ENCODE assay signal across 24 mouse cellular contexts in the genomic region with DNA sequence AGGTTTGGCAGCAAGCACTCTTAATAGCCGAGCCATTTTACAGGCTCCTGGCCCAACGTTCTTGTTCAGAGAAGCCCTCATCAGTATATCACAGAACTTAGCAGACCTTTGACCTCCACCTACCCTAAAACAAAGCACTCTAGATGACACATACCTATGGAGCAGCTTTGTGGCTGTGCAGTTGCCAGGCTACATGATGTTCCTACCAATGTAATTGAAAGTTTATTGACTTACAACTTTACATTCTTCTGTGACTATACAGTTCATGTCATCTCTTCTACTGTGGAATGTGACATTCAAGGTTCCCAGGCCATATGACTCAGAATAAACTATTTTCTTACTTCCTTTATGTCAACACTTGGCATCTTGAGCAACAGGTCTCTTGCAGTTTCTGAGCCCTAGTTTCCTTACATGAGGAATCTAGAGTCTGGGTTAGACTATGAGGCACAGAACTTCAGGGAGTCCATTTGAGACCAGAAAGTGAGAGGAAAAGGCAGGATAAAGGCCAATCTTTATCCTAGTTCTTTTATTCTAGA. TPM values are rescaled to one million over a fixed set of nuclear protein-coding genes. Genes with fewer than 3 reads are reported as not detected.
DNase-seq lines count a peak whose midpoint lies in the region; ATAC-seq and TF ChIP-seq lines count a peak whose summit lies in the region.
"Had no signal": no experiment of that assay in that cellular context is flagged by ENCODE, and none has a peak within 500 bp of the region (broad histone marks: within the 10 kb centered on the region; RNA-seq: fewer than 3 reads in every experiment).

No protein-coding gene starts in this region.

- no peaks in the 10 kb centered on the region for H3K4me1 ChIP-seq in lung, postnatal 0 days (ENCODE audit: insufficient read depth, low read depth, low read length)
- H3K4me1 ChIP-seq in brown adipose tissue, adult 24 weeks (ENCODE audit: control insufficient read depth, insufficient read depth, insufficient read length, low read length), result 0 out of 2 replicates have a peak, but pooled peaks cover 4% of the 10 kb centered on the region
- H3K4me1 ChIP-seq in stomach, postnatal 0 days (replicated peaks; ENCODE audit: control insufficient read depth, insufficient read depth), result no peaks in the 10 kb centered on the region
- H3K4me1 ChIP-seq in forebrain, embryonic 15.5 days, result 0 out of 2 replicates have a peak, but pooled peaks cover 2% of the 10 kb centered on the region
- H3K4me1 ChIP-seq: kidney, embryonic 15.5 days; limb, embryonic 13.5 days had no signal

- no peak overlapping the region for H3K4me3 ChIP-seq in lung, postnatal 0 days (ENCODE audit: low read depth, low read length)
- H3K4me3 ChIP-seq in brown adipose tissue, adult 24 weeks (ENCODE audit: insufficient read depth, low read depth, low read length), result no peak overlapping the region
- H3K4me3 ChIP-seq in macrophage (ENCODE audit: inconsistent target), result no peak overlapping the region
- H3K4me3 ChIP-seq in stomach, postnatal 0 days (ENCODE audit: low read depth, low read length), result no peak overlapping the region
- no peak overlapping the region for H3K4me3 ChIP-seq in forebrain, embryonic 15.5 days
- H3K4me3 ChIP-seq: embryonic facial prominence, embryonic 10.5 days; erythroblast, embryonic 14.5 days; heart, embryonic 15.5 days; hindbrain, embryonic 10.5 days; kidney, embryonic 15.5 days; limb, embryonic 13.5 days; liver, embryonic 15.5 days; neural tube, embryonic 13.5 days had no signal

- no peaks in the 10 kb centered on the region for H3K27me3 ChIP-seq in lung, postnatal 0 days (replicated peaks; ENCODE audit: insufficient read depth, low read length)
- H3K27me3 ChIP-seq in stomach, postnatal 0 days (ENCODE audit: control insufficient read depth, insufficient read depth, low read length), result no peaks in the 10 kb centered on the region
- H3K27me3 ChIP-seq in forebrain, embryonic 15.5 days, result no peaks in the 10 kb centered on the region
- H3K27me3 ChIP-seq: liver, embryonic 15.5 days had no signal

- no peak overlapping the region for H3K9ac ChIP-seq in lung, postnatal 0 days (replicated peaks; ENCODE audit: low read depth)
- H3K9ac ChIP-seq in stomach, postnatal 0 days (ENCODE audit: low read length), result no peak overlapping the region
- H3K9ac ChIP-seq in forebrain, embryonic 15.5 days (replicated peaks), result no peak overlapping the region
- H3K9ac ChIP-seq: heart, embryonic 15.5 days; kidney, embryonic 15.5 days; limb, embryonic 13.5 days; liver, embryonic 15.5 days; neural tube, embryonic 13.5 days had no signal

- peak; percentile 62 for ATAC-seq in lung, postnatal 0 days
- ATAC-seq in stomach, postnatal 0 days (ENCODE audit: low FRiP score, low TSS enrichment), result peak; percentile 81
- no peak for ATAC-seq in forebrain, embryonic 15.5 days (replicated peaks)
- ATAC-seq: forebrain, embryonic 14.5 days; inflammation-experienced regulatory T-cells, adult 6 months; midbrain, embryonic 16.5 days had no signal

- TF ChIP-seq EP300 in lung, postnatal 0 days (IDR thresholded peaks at IDR 0.05), result peak; percentile 95
- TF ChIP-seq EP300 in stomach, postnatal 0 days (optimal IDR thresholded peaks at IDR 0.05), result no peak

- WGBS in lung, postnatal 0 days, result 59% methylated on average over 2 of the region's 2 CpGs
- WGBS in macrophage (ENCODE audit: missing documents), result 81% methylated on average over 2 of the region's 2 CpGs
- 69% methylated on average over 2 of the region's 2 CpGs for WGBS in stomach, postnatal 0 days
- 78% methylated on average over 2 of the region's 2 CpGs for WGBS in forebrain, embryonic 15.5 days

- no peaks in the 10 kb centered on the region for H3K36me3 ChIP-seq in lung, postnatal 0 days (ENCODE audit: insufficient read depth, low read length)
- H3K36me3 ChIP-seq in macrophage (ENCODE audit: inconsistent target), result no peaks in the 10 kb centered on the region
- H3K36me3 ChIP-seq in stomach, postnatal 0 days (ENCODE audit: control insufficient read depth, insufficient read depth, low read length), result no peaks in the 10 kb centered on the region
- no peaks in the 10 kb centered on the region for H3K36me3 ChIP-seq in forebrain, embryonic 15.5 days
- H3K36me3 ChIP-seq: embryonic facial prominence, embryonic 10.5 days; heart, embryonic 15.5 days; hindbrain, embryonic 10.5 days; kidney, embryonic 15.5 days; limb, embryonic 13.5 days; liver, embryonic 15.5 days; neural tube, embryonic 13.5 days had no signal

- peak; percentile 89 for DNase-seq in lung, postnatal 0 days (ENCODE audit: low spot score)
- no peak for DNase-seq in lung, postnatal 10 days
- no peak for DNase-seq in stomach, postnatal 0 days (ENCODE audit: low spot score)
- no peak for DNase-seq in thymus, postnatal 14 days
- DNase-seq in thymus, postnatal 0 days (ENCODE audit: low spot score), result no peak
- DNase-seq: cerebellum, adult 18-20 months; cerebellum, postnatal 36 days; heart, adult 11 months; right cerebral cortex, postnatal 14 days had no signal

- H3K9me3 ChIP-seq in lung, postnatal 0 days (ENCODE audit: low read length), result no peaks in the 10 kb centered on the region
- no peaks in the 10 kb centered on the region for H3K9me3 ChIP-seq in stomach, postnatal 0 days (ENCODE audit: control insufficient read depth, low read length)
- no peaks in the 10 kb centered on the region for H3K9me3 ChIP-seq in forebrain, embryonic 15.5 days
- H3K9me3 ChIP-seq: embryonic facial prominence, embryonic 10.5 days; heart, embryonic 15.5 days; hindbrain, embryonic 10.5 days; kidney, embryonic 15.5 days; limb, embryonic 13.5 days; liver, embryonic 15.5 days; neural tube, embryonic 13.5 days had no signal

- no peak overlapping the region for H3K27ac ChIP-seq in lung, postnatal 0 days (ENCODE audit: low read length)
- H3K27ac ChIP-seq in brown adipose tissue, adult 24 weeks (replicated peaks; ENCODE audit: low read depth, low read length), result peak overlapping the region; percentile 43; the same call in 1 of the 2 replicates
- peak overlapping the region; percentile 73 for H3K27ac ChIP-seq in macrophage
- H3K27ac ChIP-seq in stomach, postnatal 0 days (replicated peaks), result no peak overlapping the region
- H3K27ac ChIP-seq in forebrain, embryonic 15.5 days (replicated peaks), result no peak overlapping the region
- H3K27ac ChIP-seq: embryonic facial prominence, embryonic 10.5 days; heart, embryonic 15.5 days; hindbrain, embryonic 10.5 days; kidney, embryonic 15.5 days; limb, embryonic 13.5 days; liver, embryonic 15.5 days had no signal

- H3K79me2 ChIP-seq in macrophage (ENCODE audit: inconsistent target), result no peaks in the 10 kb centered on the region

- no peak for TF ChIP-seq CTCF in lung, postnatal 0 days (IDR thresholded peaks at IDR 0.05)
- TF ChIP-seq CTCF in stomach, postnatal 0 days (IDR thresholded peaks at IDR 0.05; ENCODE audit: low read depth), result no peak

- H3K4me2 ChIP-seq in lung, postnatal 0 days (replicated peaks; ENCODE audit: low read depth, low read length), result no peak overlapping the region
- no peak overlapping the region for H3K4me2 ChIP-seq in stomach, postnatal 0 days (replicated peaks; ENCODE audit: low read depth)
- H3K4me2 ChIP-seq in forebrain, embryonic 15.5 days (replicated peaks), result no peak overlapping the region
- H3K4me2 ChIP-seq: kidney, embryonic 15.5 days; limb, embryonic 13.5 days; liver, embryonic 15.5 days; neural tube, embryonic 13.5 days had no signal

RNA-seq across cellular contexts. Expression of gene Nyx, which starts 2.9 kb away (rescaled TPM):
- 0.06 and 0.08 TPM in 2 replicates for polyA plus RNA-seq in lung, postnatal 0 days (2015; fragmentation: Nextera tagmentation; extraction: Ambion mirVana)
- polyA plus RNA-seq in brown adipose tissue, adult 24 weeks (2012; ENCODE audit: insufficient read depth, insufficient read length, missing spikeins), result not detected in 2 replicates
- under 1 TPM in 8 of 26 experiments, not detected in 18; 0.08 to 0.20 (median 0.16) TPM for total RNA-seq in macrophage (2018; cell fraction: chromatin; rRNA removed)
- total RNA-seq in macrophage (2018; cell fraction: cytosol; rRNA removed), result under 1 TPM in 2 of 26 experiments, not detected in 24; 0.04 to 0.05 TPM
- under 1 TPM in 5 of 26 experiments, not detected in 21; 0.12 to 0.20 (median 0.15) TPM for total RNA-seq in macrophage (2018; cell fraction: nucleus; rRNA removed)
- polyA plus RNA-seq in macrophage (2018), result not detected in 3 replicates
- polyA plus RNA-seq in stomach, postnatal 0 days (2015; fragmentation: Nextera tagmentation; extraction: Ambion mirVana), result 0.04 and 0.08 TPM in 2 replicates
- 0.10 and 0.13 TPM in 2 replicates for polyA plus RNA-seq in forebrain, embryonic 15.5 days (2015; fragmentation: Nextera tagmentation; extraction: Ambion mirVana)
- polyA plus RNA-seq in thymus, postnatal 0 days (2015; fragmentation: Nextera tagmentation; extraction: Ambion mirVana), result 0.05 and 0.10 TPM in 2 replicates
- total RNA-seq: megakaryocyte-erythroid progenitor cell, adult 5-6 weeks had no signal
- polyA plus RNA-seq: erythroblast, embryonic 14.5 days; liver, embryonic 15.5 days had no signal

Comparison
In these comparisons a context has a peak if more than half of its experiments do, and no peak if none do; other contexts are left out.
1. H3K27ac ChIP-seq: peak in brown adipose tissue, adult 24 weeks (single experiment) and macrophage (single experiment); none in lung, postnatal 0 days (single experiment), stomach, postnatal 0 days (single experiment) and forebrain, embryonic 15.5 days (single experiment).